In the genomic region with DNA sequence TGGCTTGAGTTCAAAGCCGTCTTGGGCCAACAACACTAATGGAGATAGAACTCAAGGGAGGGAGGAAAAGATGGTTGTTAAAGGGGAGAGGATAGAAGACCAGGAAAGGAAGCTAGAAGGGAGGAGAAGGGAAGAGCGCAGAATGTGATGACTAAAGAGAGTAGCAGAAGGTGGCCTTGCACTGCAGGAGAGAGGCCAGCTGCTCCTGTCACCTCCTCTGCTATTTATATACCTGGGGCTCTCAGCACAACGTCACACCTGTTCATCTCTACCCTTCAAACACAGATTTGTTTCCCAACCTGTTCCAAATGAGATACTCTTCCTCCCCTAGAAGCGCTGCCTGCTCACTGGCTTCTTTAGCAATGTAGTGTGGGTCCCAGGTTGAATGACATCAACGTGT, we compare ENCODE assay signal across 12 mouse cellular contexts.
"Had no signal": no experiment of that assay in that cellular context is flagged by ENCODE, and none has a peak within 500 bp of the region (broad histone marks: within the 10 kb centered on the region; RNA-seq: fewer than 3 reads in every experiment).

No protein-coding gene starts in this region.

- H3K36me3 ChIP-seq: kidney, embryonic 15.5 days; limb, embryonic 15.5 days; liver, embryonic 12.5 days; midbrain, embryonic 13.5 days had no signal

- H3K4me3 ChIP-seq: kidney, embryonic 15.5 days; limb, embryonic 15.5 days; liver, embryonic 12.5 days; megakaryocyte, embryonic 14.5 days; midbrain, embryonic 13.5 days had no signal

- H3K27ac ChIP-seq: kidney, embryonic 15.5 days; limb, embryonic 15.5 days; liver, embryonic 12.5 days; macrophage; midbrain, embryonic 13.5 days had no signal

- H3K4me1 ChIP-seq: kidney, embryonic 15.5 days; limb, embryonic 15.5 days; liver, embryonic 12.5 days; megakaryocyte, embryonic 14.5 days had no signal

- DNase-seq: kidney, postnatal 14 days; lung, embryonic 14.5 days; lung, postnatal 10 days; right cerebral cortex, adult 18-20 months; thymus, adult 18-20 months; thymus, postnatal 25 days had no signal

- H3K4me2 ChIP-seq: kidney, embryonic 15.5 days; limb, embryonic 15.5 days; liver, embryonic 12.5 days; lung, embryonic 14.5 days; midbrain, embryonic 13.5 days had no signal

- H3K9ac ChIP-seq: kidney, embryonic 15.5 days; limb, embryonic 15.5 days; liver, embryonic 12.5 days; lung, embryonic 14.5 days; midbrain, embryonic 13.5 days had no signal

- H3K27me3 ChIP-seq: limb, embryonic 15.5 days; liver, embryonic 12.5 days had no signal

- ATAC-seq: liver, embryonic 12.5 days; midbrain, embryonic 13.5 days had no signal

- H3K9me3 ChIP-seq: kidney, embryonic 15.5 days; limb, embryonic 15.5 days; liver, embryonic 12.5 days; megakaryocyte, embryonic 14.5 days; midbrain, embryonic 13.5 days had no signal
